Mouse (Mus musculus) cerebellum, adult 2 months (tissue): ENCODE measurements around the gene Ptcd2.

ENCODE experiments used
- CTCF ChIP-seq: fragments of 200-500 bp; IDR thresholded peaks from 2 replicates; pipeline ENCODE4 v1.5.1; 2011; ENCODE audit warnings: low read depth, mild to moderate bottlenecking, control low read depth, low read length, moderate library complexity, borderline replicate concordance; ENCODE audit not compliant: insufficient read depth
- POLR2A ChIP-seq: fragments of 200-500 bp; IDR thresholded peaks from 2 replicates; pipeline ENCODE4 v1.6.1; 2011; ENCODE audit warnings: low read length, control low read depth, borderline replicate concordance; ENCODE audit not compliant: insufficient read depth

GRCm38 (mm10) chr13:99393128-99393527, 48.6 kb upstream of the Ptcd2 start:
- TF ChIP-seq CTCF (no peak), POLR2A (no peak)
